Mouse (Mus musculus): ENCODE measurements at regions not wholly inside any gene's neighbourhood (a gene's known extent, or its start where the extent isn't known, plus 50 kb on each side); places are given as distances from the start of the nearest gene placed in this dataset.

- DNase-seq (ENCODE audit: low read depth, low spot score): no peak
These were observed 87.1 kb downstream of the Ankrd50 start for GRCm38 (mm10) chr3:38397615-38397956.

GRCm38 (mm10) chr3:38396760-38397614, 87.7 kb downstream of the Ankrd50 start:
- DNase-seq (ENCODE audit: low read depth, low spot score): no peak

DNA sequence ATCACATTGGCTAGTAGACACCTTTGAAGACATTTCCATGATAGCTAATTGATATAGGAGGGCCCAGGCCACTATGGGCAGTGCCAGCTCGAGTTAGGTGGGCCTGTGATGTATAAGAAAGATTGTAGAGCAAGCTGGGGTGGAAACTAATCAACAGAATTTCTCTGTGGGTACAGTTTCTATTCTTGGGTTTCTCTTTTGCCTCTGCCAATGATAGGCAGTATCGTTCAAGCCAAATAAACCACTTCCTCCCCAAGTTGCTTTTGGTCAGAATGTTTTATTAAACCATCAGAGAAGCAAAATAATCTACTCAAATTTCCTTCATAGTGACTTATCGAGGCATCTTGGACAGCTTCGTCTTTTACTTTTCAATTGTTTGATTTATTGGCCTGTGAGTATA, 90.3 kb downstream of the Ankrd50 start:
- DNase-seq (ENCODE audit: low read depth, low spot score): peak; percentile 3

DNA sequence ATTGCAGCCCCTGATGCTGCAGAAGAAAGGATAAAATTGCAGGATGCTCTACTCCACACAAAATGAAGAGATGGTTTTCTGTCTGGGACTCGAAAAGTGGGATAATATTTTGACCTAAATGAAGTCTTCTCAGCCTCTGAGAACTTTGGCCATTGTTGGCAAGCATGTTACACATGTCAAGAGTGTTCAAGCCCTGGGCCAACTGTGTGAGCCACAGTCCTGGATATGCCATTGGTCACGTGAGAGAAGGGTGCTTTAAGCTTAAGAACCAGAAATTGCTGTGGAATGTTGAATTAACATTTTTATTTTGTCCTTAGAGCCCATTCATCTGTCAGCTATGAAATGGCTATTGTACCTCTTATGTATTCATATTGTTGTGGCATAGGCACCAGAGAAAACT, 95.0 kb downstream of the Ankrd50 start:
- no peak for DNase-seq (ENCODE audit: low read depth, low spot score)

DNA sequence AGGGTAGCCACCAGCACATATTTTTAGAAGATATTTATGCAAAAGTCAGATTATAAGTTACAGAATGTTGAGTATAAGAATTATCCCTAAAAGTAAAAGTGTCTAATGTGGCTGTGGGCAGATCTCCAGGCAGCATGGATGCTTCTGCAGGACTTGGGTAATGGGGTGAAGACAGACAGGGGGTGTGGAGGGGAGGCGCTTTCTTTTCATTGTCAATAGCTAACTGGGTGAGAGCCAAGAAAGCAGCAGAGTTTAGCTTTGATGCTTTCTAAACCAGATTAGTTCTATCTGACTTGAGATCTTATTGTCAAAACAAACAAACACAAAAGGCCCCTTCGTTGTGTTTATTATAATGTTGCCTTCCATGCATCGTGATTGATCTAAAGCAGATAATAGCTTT, 95.7 kb downstream of the Ankrd50 start:
- DNase-seq (ENCODE audit: low read depth, low spot score): no peak

- DNase-seq (ENCODE audit: low read depth, low spot score): no peak
These were observed 101.9 kb downstream of the Ankrd50 start for GRCm38 (mm10) chr3:38382743-38383142.

DNA sequence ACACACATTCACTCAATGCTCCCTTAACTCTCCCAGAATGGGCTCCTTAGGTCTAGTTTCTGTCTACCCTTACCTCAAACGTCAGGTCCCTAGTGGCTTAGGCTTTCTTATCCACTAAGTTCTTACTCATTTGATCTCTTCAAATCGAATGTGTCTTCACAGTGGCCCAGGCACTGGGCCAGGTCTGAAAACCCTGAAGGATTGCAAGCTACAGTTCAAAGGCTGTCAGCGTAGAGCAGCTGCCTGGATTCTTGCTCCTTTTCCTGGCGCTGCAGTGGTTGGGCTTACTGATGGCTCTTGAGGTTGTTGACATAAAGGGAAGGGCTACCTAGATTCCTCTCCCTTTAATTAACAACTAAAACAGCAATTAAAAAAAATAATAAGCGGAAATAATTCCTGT, 103.0 kb downstream of the Ankrd50 start:
- no peak for DNase-seq (ENCODE audit: low read depth, low spot score)

DNA sequence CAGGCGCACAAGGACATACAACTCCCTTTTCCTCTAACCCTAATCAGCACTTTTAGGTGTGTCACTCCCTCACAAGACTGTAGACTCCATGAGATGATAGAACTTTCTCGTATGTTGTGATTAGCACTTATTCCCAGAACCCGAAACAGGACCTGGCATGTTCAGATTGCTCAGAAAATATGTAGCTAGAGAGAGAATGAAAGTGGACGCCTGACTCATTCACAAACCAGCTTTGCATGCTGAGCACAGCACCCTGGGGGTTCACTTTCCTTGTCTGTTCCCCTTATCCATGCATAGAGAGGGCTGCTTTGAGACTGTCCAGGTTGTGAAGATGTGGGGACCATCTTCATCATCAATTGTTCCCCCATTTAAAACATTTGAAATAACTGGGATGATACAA, 111.0 kb downstream of the Ankrd50 start:
- no peak for DNase-seq (ENCODE audit: low read depth, low spot score)

DNA sequence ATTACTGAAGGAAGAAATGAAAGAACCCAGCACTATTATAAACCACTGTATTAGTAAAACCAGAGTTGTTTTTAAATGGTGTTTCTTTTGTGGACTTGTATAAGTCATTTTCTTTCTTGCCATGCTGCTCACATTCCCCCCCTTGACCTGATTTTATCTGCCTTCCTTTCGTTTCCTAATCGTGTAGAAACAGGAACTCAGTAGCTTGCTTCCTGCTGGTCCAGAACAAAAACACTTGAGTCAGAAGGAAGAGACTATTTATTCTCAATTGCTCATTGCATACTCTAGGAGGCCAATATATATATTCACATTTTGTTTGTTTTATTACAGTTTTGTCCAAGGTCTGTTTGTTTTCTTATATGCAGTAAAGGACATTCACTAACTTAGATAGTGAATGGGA, 112.9 kb downstream of the Ankrd50 start:
- peak; percentile 42 for DNase-seq (ENCODE audit: low read depth, low spot score)

DNA sequence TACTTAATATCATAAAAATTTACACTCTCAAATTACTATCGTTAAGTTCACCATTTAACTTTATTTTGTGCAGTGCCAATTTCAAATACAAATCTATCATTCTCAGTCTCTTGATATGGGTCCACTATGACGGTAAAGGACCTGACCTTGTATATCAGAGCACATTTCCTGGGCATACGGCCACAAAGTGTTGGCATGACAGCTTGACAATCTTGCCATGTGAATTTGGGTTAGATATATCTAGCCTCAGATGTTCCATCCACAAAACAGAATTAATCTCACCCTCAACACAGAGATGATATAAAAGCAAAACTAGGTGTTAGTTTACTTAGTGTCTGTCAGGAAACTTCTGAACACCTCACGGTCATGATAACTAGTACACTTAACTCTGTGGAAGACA, 120.8 kb downstream of the Ankrd50 start:
- DNase-seq (ENCODE audit: low read depth, low spot score): no peak

DNA sequence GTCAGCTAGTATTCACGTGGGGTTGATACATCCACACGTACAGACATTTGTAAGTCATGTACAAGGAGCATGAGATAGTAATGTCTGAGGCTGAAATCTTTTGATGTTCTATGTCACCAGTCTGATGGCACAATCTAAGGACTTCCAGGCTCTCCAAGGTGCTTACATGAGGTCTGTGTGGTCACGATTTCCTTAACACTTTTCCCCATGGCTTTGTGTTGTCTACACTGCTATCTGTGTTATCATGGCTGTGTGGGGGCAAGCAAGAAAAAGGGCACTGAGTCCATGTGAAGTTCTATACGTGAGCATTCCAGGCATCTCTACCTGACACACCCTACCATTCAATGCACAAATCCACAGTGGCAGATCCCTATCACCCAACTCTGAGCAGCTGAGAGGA, 123.2 kb downstream of the Ankrd50 start:
- DNase-seq (ENCODE audit: low read depth, low spot score): no peak

DNA sequence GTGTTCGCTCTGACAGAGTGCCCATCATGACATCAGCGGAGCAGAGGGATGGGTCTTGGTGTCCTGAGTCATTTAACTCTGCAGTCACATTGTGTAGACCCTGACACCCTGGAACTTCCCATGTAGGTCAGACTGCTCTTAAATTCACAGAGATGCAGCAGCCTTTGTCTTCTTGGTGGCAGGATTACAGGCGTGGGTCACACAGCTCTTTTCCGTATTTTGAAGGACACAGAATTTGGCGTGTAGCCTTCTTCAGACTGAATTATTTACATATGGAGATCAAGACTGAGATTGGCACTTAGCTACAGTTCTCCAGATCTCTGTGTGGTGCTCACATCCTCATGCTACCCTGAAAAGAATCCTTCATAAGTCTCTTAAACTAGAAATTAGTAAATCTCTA, 123.7 kb downstream of the Ankrd50 start:
- no peak for DNase-seq (ENCODE audit: low read depth, low spot score)

- DNase-seq (ENCODE audit: low read depth, low spot score): no peak
These were observed 124.2 kb downstream of the Ankrd50 start for GRCm38 (mm10) chr3:38360421-38360921.

- DNase-seq (ENCODE audit: low read depth, low spot score): peak; percentile 2
These were observed 126.6 kb downstream of the Ankrd50 start for GRCm38 (mm10) chr3:38357905-38358491.

DNA sequence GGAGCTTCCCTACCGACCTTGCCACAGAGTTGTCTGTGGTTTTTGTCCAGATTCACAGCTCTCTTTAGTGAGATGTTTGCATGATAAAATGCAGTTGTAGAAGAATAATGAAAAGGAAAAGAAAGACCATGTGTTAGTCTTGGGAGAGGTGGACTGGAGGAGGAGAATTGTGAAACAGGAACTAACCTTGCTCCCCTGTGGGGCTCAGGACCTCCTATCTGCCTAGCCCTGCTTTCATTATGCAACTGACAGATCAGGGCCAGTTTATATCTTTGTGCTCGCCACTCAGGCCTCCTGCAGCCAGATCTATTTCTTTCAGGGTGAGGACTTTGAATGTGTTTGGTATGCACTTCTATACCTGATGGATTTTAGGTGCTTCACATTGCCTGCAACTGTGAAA, 140.4 kb downstream of the Ankrd50 start:
- DNase-seq (ENCODE audit: low read depth, low spot score): no peak

DNA sequence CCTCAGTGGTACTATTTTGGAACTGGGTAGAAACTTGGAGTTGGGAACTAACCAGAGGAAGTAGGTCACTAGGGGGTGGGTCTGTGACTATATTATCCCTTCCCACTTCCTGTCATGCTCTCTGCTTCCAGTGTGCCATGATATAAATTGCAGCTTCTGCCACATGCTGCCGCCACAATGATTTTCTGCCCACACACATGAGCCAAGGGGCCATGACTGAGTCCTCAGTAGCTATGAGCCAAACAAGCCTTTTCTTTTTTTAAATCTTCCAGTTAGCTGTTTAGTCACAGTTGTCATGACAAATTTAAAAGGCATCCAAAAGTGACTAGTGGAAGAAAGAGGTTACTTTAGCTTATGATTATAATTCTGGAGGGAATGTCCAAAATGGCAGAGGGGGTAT, 143.0 kb downstream of the Ankrd50 start:
- DNase-seq (ENCODE audit: low read depth, low spot score): no peak

DNA sequence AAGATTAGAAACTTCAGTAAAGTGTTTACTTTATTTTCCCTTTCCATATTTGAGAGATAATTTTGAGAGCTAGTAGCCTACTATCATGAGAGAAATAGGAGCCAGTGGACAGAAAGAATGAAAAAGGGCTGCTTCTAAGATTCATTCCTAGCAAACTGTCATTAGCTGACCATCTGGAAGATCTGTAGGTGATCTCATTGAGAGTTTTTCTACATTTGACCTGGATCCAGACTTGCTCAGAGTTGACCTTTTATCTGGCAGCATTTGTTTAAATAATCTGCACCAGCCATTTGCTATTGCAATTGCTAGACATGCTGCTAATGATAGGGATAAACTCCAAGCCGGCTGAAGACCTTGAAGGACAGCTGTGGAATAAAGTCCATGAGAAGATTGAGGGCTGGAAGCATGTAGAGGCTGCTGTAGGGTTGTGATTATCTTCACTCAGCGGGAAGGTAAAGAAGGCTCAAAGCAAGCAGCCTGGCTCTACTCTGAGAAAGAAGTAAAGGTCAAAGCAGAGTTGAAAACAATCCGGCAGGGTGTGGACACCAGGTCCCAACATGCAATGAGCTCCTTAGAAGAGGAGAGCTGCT, 151.2 kb downstream of the Ankrd50 start:
- DNase-seq (ENCODE audit: low read depth, low spot score): no peak

DNA sequence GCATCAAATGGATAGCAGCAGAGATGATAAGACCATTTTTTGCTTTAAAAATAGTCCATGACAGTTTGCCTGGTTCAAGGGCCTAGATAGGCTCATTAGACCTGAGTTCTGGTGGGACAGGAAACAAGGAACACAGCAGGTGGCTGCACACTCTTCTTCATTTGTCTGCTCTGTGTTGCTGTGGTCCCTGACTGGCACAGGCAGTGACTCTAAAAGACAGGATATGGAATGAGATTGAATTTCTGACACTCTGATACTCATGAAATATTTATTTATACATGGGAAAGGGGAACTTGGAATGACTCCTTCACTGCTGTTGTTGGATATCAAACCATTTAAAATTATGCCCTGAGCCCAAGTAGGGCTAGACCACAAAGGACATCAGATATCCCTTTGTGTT, 153.5 kb downstream of the Ankrd50 start:
- no peak for DNase-seq (ENCODE audit: low read depth, low spot score)

GRCm38 (mm10) chr3:38327286-38327685, 157.4 kb downstream of the Ankrd50 start:
- no peak for DNase-seq (ENCODE audit: low read depth, low spot score)

DNA sequence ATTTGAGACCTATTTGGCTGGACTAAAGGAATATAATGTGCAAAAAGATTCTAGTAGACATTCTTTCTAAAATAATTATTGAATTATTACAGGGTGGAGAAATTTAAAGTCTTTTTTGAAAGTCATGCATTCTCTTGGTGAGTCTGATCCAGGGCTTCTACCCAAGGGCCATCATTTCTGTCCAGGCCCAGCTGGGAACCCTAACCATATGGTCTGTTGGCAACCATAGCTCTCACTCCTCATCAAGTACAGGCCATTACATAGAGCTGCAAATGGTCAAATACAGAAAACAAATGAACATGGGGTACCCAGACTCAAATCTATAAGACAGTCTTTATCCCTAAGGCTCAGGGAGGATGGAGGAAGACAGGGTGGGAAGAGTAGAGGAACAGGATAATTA, 158.4 kb downstream of the Ankrd50 start:
- no peak for DNase-seq (ENCODE audit: low read depth, low spot score)

- no peak for DNase-seq (ENCODE audit: low read depth, low spot score)
These were observed 160.0 kb downstream of the Ankrd50 start for GRCm38 (mm10) chr3:38324663-38325062.

DNA sequence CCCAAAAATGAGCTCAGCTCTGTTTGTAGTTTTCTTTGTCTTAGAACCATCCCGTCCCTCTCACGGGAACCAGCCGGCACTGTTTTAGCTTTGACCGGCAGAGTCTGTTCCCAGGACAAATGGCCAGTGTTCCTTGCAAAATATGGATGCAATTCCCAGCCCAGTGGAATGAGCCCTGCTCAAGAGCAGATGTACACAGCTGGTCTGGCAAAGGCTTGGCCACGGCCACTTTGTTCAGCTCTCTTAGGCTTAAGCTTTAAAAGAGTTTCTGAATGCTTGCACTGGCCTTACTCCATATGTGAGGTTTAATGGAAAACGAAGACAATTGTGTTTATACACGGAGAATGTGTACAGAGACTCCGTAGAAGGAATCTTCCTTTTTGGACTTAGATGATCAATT, 162.2 kb downstream of the Ankrd50 start:
- no peak for DNase-seq (ENCODE audit: low read depth, low spot score)

- DNase-seq (ENCODE audit: low read depth, low spot score): no peak
These were observed 163.0 kb downstream of the Ankrd50 start for GRCm38 (mm10) chr3:38321620-38322019.

Data from CD4-positive, CD25-positive, alpha-beta regulatory T cell, adult 2 months (primary cell).